In genomic region chr8:70178231-70178630, GRCm38 (mm10) we compare ENCODE assay signal across 28 mouse cellular contexts. TPM values are rescaled to one million over a fixed set of nuclear protein-coding genes. Genes with fewer than 3 reads are reported as not detected.
A peak's percentile ranks its signal among the peaks of the same experiment; 100 is the strongest.
DNase-seq lines count a peak whose midpoint lies in the region; ATAC-seq and TF ChIP-seq lines count a peak whose summit lies in the region.
"Had no signal": no experiment of that assay in that cellular context is flagged by ENCODE, and none has a peak within 500 bp of the region (broad histone marks: within the 10 kb centered on the region; RNA-seq: fewer than 3 reads in every experiment).

No protein-coding gene starts in this region.

- H3K9me3 ChIP-seq in liver, embryonic 12.5 days (replicated peaks) = no peaks in the 10 kb centered on the region
- H3K9me3 ChIP-seq in midbrain, embryonic 11.5 days (ENCODE audit: control insufficient read depth, low read length) = no peaks in the 10 kb centered on the region
- H3K9me3 ChIP-seq in midbrain, postnatal 0 days (ENCODE audit: low read length) = no peaks in the 10 kb centered on the region
- H3K9me3 ChIP-seq in MEL (replicated peaks; ENCODE audit: insufficient read depth, low read length) = no peaks in the 10 kb centered on the region
- H3K9me3 ChIP-seq: embryonic facial prominence, embryonic 13.5 days; embryonic facial prominence, embryonic 15.5 days; forebrain, embryonic 10.5 days; forebrain, embryonic 12.5 days; G1E had no signal

- H3K9ac ChIP-seq in liver, embryonic 12.5 days = no peak overlapping the region
- H3K9ac ChIP-seq in midbrain, embryonic 11.5 days (ENCODE audit: low read length) = no peak overlapping the region
- H3K9ac ChIP-seq in midbrain, postnatal 0 days (replicated peaks; ENCODE audit: low read length, poor library complexity, severe bottlenecking) = no peak overlapping the region
- no peak overlapping the region for H3K9ac ChIP-seq in MEL (ENCODE audit: control insufficient read depth, low read depth, low read length, poor library complexity, severe bottlenecking)
- H3K9ac ChIP-seq: embryonic facial prominence, embryonic 13.5 days; embryonic facial prominence, embryonic 15.5 days; forebrain, embryonic 12.5 days had no signal

- H3K4me2 ChIP-seq in liver, embryonic 12.5 days = no peak overlapping the region
- no peak overlapping the region for H3K4me2 ChIP-seq in midbrain, embryonic 11.5 days
- H3K4me2 ChIP-seq in midbrain, postnatal 0 days (ENCODE audit: low read depth, low read length, poor library complexity, severe bottlenecking) = no peak overlapping the region
- H3K4me2 ChIP-seq: embryonic facial prominence, embryonic 13.5 days; embryonic facial prominence, embryonic 15.5 days; forebrain, embryonic 12.5 days had no signal

- no peak for TF ChIP-seq RAD21 in MEL (IDR thresholded peaks at IDR 0.05; ENCODE audit: low read depth, low read length)

- no peaks in the 10 kb centered on the region for H3K27me3 ChIP-seq in liver, embryonic 12.5 days (replicated peaks)
- no peaks in the 10 kb centered on the region for H3K27me3 ChIP-seq in midbrain, embryonic 11.5 days (ENCODE audit: control insufficient read depth, insufficient read depth, low read length)
- H3K27me3 ChIP-seq in midbrain, postnatal 0 days (ENCODE audit: insufficient read depth, low read length) = no peaks in the 10 kb centered on the region
- no peaks in the 10 kb centered on the region for H3K27me3 ChIP-seq in MEL (ENCODE audit: control insufficient read depth in 1 of 2, insufficient read depth in 2 of 2, low read length in 2 of 2)
- H3K27me3 ChIP-seq: CH12.LX; embryonic facial prominence, embryonic 13.5 days; embryonic facial prominence, embryonic 15.5 days; forebrain, embryonic 12.5 days had no signal

- 70% methylated on average over 2 of the region's 2 CpGs for WGBS in liver, embryonic 12.5 days (ENCODE audit: insufficient replicate concordance)
- 91% methylated on average over 2 of the region's 2 CpGs for WGBS in midbrain, embryonic 11.5 days
- WGBS in midbrain, postnatal 0 days = 92% methylated on average over 2 of the region's 2 CpGs

- H3K36me3 ChIP-seq in liver, embryonic 12.5 days = peaks cover 69% of the 10 kb centered on the region
- peaks cover 3% of the 10 kb centered on the region; the same call in 1 of the 2 replicates for H3K36me3 ChIP-seq in midbrain, embryonic 11.5 days (ENCODE audit: control insufficient read depth, insufficient read depth, low read length)
- H3K36me3 ChIP-seq in midbrain, postnatal 0 days (ENCODE audit: insufficient read depth, low read length) = peaks cover 20% of the 10 kb centered on the region
- H3K36me3 ChIP-seq in MEL (ENCODE audit: control insufficient read depth in 1 of 2, insufficient read depth in 2 of 2, low read length in 2 of 2) = peaks cover 0 to 14% of the 10 kb centered on the region in 2 experiments; a peak in 2 of 4 replicates

- peaks cover 49% of the 10 kb centered on the region for H3K4me1 ChIP-seq in liver, embryonic 12.5 days
- H3K4me1 ChIP-seq in midbrain, embryonic 11.5 days (ENCODE audit: control insufficient read depth, insufficient read depth, low read length) = peaks cover 6% of the 10 kb centered on the region; the same call in 1 of the 2 replicates
- H3K4me1 ChIP-seq in midbrain, postnatal 0 days (ENCODE audit: insufficient read depth, low read length) = 0 out of 2 replicates have a peak, but pooled peaks cover 2% of the 10 kb centered on the region
- peaks cover 10 to 19% of the 10 kb centered on the region in 2 experiments for H3K4me1 ChIP-seq in MEL (ENCODE audit: control insufficient read depth in 1 of 2, insufficient read depth in 2 of 2, low read length in 2 of 2)

- no peak for TF ChIP-seq CTCF in midbrain, postnatal 0 days (IDR thresholded peaks at IDR 0.05)
- TF ChIP-seq CTCF in MEL (IDR thresholded peaks at IDR 0.05 in 2 of 3, conservative IDR thresholded peaks at IDR 0.05 in 1 of 3; ENCODE audit: control insufficient read depth in 1 of 3, insufficient read depth in 1 of 3, low read depth in 2 of 3, low read length in 3 of 3, poor library complexity in 1 of 3, severe bottlenecking in 1 of 3) = no peak

- DNase-seq in liver (no peak), MEL (ENCODE audit: low read depth, low spot score) (peak; percentile 39)
- peak; percentile 23 for DNase-seq in midbrain, embryonic 11.5 days (ENCODE audit: low spot score, missing footprints)
- DNase-seq in midbrain, postnatal 0 days (ENCODE audit: low spot score) = no peak
- no peak for DNase-seq in urinary bladder, postnatal 4 days (ENCODE audit: low spot score in 2 of 2)
- DNase-seq: adrenal gland, adult 2 months; adrenal gland, postnatal 10 days; adrenal gland, postnatal 25 days; B cell, adult 2 months; cerebellum, adult 11 months; cerebellum, adult 18-20 months; cerebellum, adult 8-10 months; cerebellum, adult 9-11 months; cerebellum, postnatal 14 days; cerebellum, postnatal 36 days; embryo, embryonic 11 days had no signal

- no peak for TF ChIP-seq POLR2A in MEL (IDR thresholded peaks at IDR 0.05; ENCODE audit: control insufficient read depth in 1 of 2, insufficient read depth in 1 of 2, low read depth in 1 of 2, low read length in 2 of 2, poor library complexity in 1 of 2)

- ATAC-seq in liver, embryonic 12.5 days = no peak
- no peak for ATAC-seq in midbrain, embryonic 11.5 days (ENCODE audit: low FRiP score)
- ATAC-seq in midbrain, postnatal 0 days (ENCODE audit: low FRiP score) = no peak
- ATAC-seq: CD4-positive, CD25-positive, alpha-beta regulatory T cell, adult 4 months; forebrain, embryonic 14.5 days; forebrain, embryonic 16.5 days had no signal

- no peak overlapping the region for H3K4me3 ChIP-seq in liver, embryonic 12.5 days
- no peak overlapping the region for H3K4me3 ChIP-seq in midbrain, embryonic 11.5 days (ENCODE audit: low read depth, low read length)
- H3K4me3 ChIP-seq in midbrain, postnatal 0 days (ENCODE audit: low read depth, low read length) = no peak overlapping the region
- no peak overlapping the region for H3K4me3 ChIP-seq in MEL (ENCODE audit: control insufficient read depth in 1 of 2, insufficient read depth in 1 of 2, low read depth in 2 of 2, low read length in 2 of 2)
- H3K4me3 ChIP-seq: embryonic facial prominence, embryonic 13.5 days; embryonic facial prominence, embryonic 15.5 days; erythroblast, embryonic 14.5 days; forebrain, embryonic 10.5 days; forebrain, embryonic 12.5 days had no signal

- H3K79me2 ChIP-seq in MEL (ENCODE audit: control insufficient read depth, insufficient read depth, low read length, poor library complexity) = peaks cover 5% of the 10 kb centered on the region

- TF ChIP-seq EP300 in MEL (IDR thresholded peaks at IDR 0.05; ENCODE audit: low read depth in 1 of 2, low read length in 2 of 2) = no peak

- peak overlapping the region; percentile 20; the same call in 1 of the 2 replicates for H3K27ac ChIP-seq in liver, embryonic 12.5 days
- no peak overlapping the region for H3K27ac ChIP-seq in midbrain, embryonic 11.5 days (ENCODE audit: low read depth, low read length)
- no peak overlapping the region for H3K27ac ChIP-seq in midbrain, postnatal 0 days (ENCODE audit: low read depth, low read length)
- no peak overlapping the region for H3K27ac ChIP-seq in MEL (ENCODE audit: control insufficient read depth, low read depth, low read length)
- H3K27ac ChIP-seq: embryonic facial prominence, embryonic 13.5 days; embryonic facial prominence, embryonic 15.5 days; forebrain, embryonic 10.5 days; forebrain, embryonic 12.5 days had no signal

RNA-seq across cellular contexts. Expression of gene Tmem161a, which starts 6.1 kb away (rescaled TPM):
- 37.7 and 39.4 TPM in 2 replicates for polyA plus RNA-seq in liver, embryonic 12.5 days (2016; fragmentation: Nextera tagmentation; extraction: Ambion mirVana)
- polyA plus RNA-seq in midbrain, embryonic 11.5 days (2014; fragmentation: Nextera tagmentation; extraction: Ambion mirVana) = 28.6 and 33.3 TPM in 2 replicates
- total RNA-seq in midbrain, postnatal 0 days (2014; rRNA removed) = 52.4 and 64.8 TPM in 2 replicates
- 49.5 and 51.6 TPM in 2 replicates for polyA plus RNA-seq in midbrain, postnatal 0 days (2015; fragmentation: Nextera tagmentation; extraction: Ambion mirVana)
- total RNA-seq in MEL (2012; rRNA removed) = 45.1 and 50.7 TPM in 2 replicates
- 10 to 100 TPM in 1 of 2 experiments, not detected in 1; 51.4 TPM for polyA plus RNA-seq in MEL (2012; ENCODE audit: insufficient read depth in 1 of 2, insufficient read length in 2 of 2, low read depth in 1 of 2, low replicate concordance in 2 of 2, missing spikeins in 1 of 2)

RNA-seq across cellular contexts. Expression of gene Slc25a42, which starts 33.9 kb away (rescaled TPM):
- polyA plus RNA-seq in liver, embryonic 12.5 days (2016; fragmentation: Nextera tagmentation; extraction: Ambion mirVana) = 6.6 and 8.5 TPM in 2 replicates
- polyA plus RNA-seq in midbrain, embryonic 11.5 days (2014; fragmentation: Nextera tagmentation; extraction: Ambion mirVana) = 1.6 and 2.1 TPM in 2 replicates
- total RNA-seq in midbrain, postnatal 0 days (2014; rRNA removed) = 15.1 and 18.0 TPM in 2 replicates
- polyA plus RNA-seq in midbrain, postnatal 0 days (2015; fragmentation: Nextera tagmentation; extraction: Ambion mirVana) = 9.2 and 9.3 TPM in 2 replicates
- total RNA-seq in MEL (2012; rRNA removed) = 4.4 and 5.2 TPM in 2 replicates
- 10 to 100 TPM in 1 of 2 experiments, not detected in 1; 12.1 TPM for polyA plus RNA-seq in MEL (2012; ENCODE audit: insufficient read depth in 1 of 2, insufficient read length in 2 of 2, low read depth in 1 of 2, low replicate concordance in 2 of 2, missing spikeins in 1 of 2)

RNA-seq across cellular contexts. Expression of gene Mef2b, which starts 38.7 kb away (rescaled TPM):
- polyA plus RNA-seq in liver, embryonic 12.5 days (2016; fragmentation: Nextera tagmentation; extraction: Ambion mirVana) = 0.23 and 0.36 TPM in 2 replicates
- 0.23 and 0.40 TPM in 2 replicates for polyA plus RNA-seq in midbrain, embryonic 11.5 days (2014; fragmentation: Nextera tagmentation; extraction: Ambion mirVana)
- total RNA-seq in midbrain, postnatal 0 days (2014; rRNA removed) = 0.55 and 1.1 TPM in 2 replicates
- 1.5 TPM in 2 replicates for polyA plus RNA-seq in midbrain, postnatal 0 days (2015; fragmentation: Nextera tagmentation; extraction: Ambion mirVana)
- 2.0 and 2.5 TPM in 2 replicates for total RNA-seq in MEL (2012; rRNA removed)
- 1 to 10 TPM in 1 of 2 experiments, not detected in 1; 6.5 TPM for polyA plus RNA-seq in MEL (2012; ENCODE audit: insufficient read depth in 1 of 2, insufficient read length in 2 of 2, low read depth in 1 of 2, low replicate concordance in 2 of 2, missing spikeins in 1 of 2)
- total RNA-seq: common myeloid progenitor, adult 5-6 weeks had no signal

RNA-seq across cellular contexts. Expression of gene Borcs8, which starts 38.9 kb away (rescaled TPM):
- polyA plus RNA-seq in liver, embryonic 12.5 days (2016; fragmentation: Nextera tagmentation; extraction: Ambion mirVana) = 25.1 and 28.8 TPM in 2 replicates
- polyA plus RNA-seq in midbrain, embryonic 11.5 days (2014; fragmentation: Nextera tagmentation; extraction: Ambion mirVana) = 37.4 and 41.3 TPM in 2 replicates
- 91.1 and 98.3 TPM in 2 replicates for total RNA-seq in midbrain, postnatal 0 days (2014; rRNA removed)
- 49.8 and 58.6 TPM in 2 replicates for polyA plus RNA-seq in midbrain, postnatal 0 days (2015; fragmentation: Nextera tagmentation; extraction: Ambion mirVana)
- 49.5 and 62.8 TPM in 2 replicates for total RNA-seq in MEL (2012; rRNA removed)
- polyA plus RNA-seq in MEL (2012; ENCODE audit: insufficient read depth in 1 of 2, insufficient read length in 2 of 2, low read depth in 1 of 2, low replicate concordance in 2 of 2, missing spikeins in 1 of 2) = 10 to 100 TPM in 1 of 2 experiments, not detected in 1; 73.0 TPM

RNA-seq across cellular contexts. Expression of gene Rfxank, which starts 39.3 kb away (rescaled TPM):
- 9.6 and 9.8 TPM in 2 replicates for polyA plus RNA-seq in liver, embryonic 12.5 days (2016; fragmentation: Nextera tagmentation; extraction: Ambion mirVana)
- polyA plus RNA-seq in midbrain, embryonic 11.5 days (2014; fragmentation: Nextera tagmentation; extraction: Ambion mirVana) = 10.8 and 11.7 TPM in 2 replicates
- 9.8 and 12.3 TPM in 2 replicates for total RNA-seq in midbrain, postnatal 0 days (2014; rRNA removed)
- 7.4 and 9.3 TPM in 2 replicates for polyA plus RNA-seq in midbrain, postnatal 0 days (2015; fragmentation: Nextera tagmentation; extraction: Ambion mirVana)
- total RNA-seq in MEL (2012; rRNA removed) = 5.0 and 5.5 TPM in 2 replicates
- polyA plus RNA-seq in MEL (2012; ENCODE audit: insufficient read depth in 1 of 2, insufficient read length in 2 of 2, low read depth in 1 of 2, low replicate concordance in 2 of 2, missing spikeins in 1 of 2) = 1 to 10 TPM in 1 of 2 experiments, not detected in 1; 7.2 TPM

Comparison
In these comparisons a context has a peak if more than half of its experiments do, and no peak if none do; other contexts are left out.
1. DNase-seq: peak in midbrain, embryonic 11.5 days (single experiment) and MEL (single experiment); none in liver (single experiment), midbrain, postnatal 0 days (single experiment) and urinary bladder, postnatal 4 days (0 of 2).